Mouse (Mus musculus): Measurements from ENCODE around the gene Ahcyl1.
A peak's percentile ranks its signal among the peaks of the same experiment; 100 is the strongest.
"Not testable (repeated sequence)": the region's sequence is repeated elsewhere in the genome, so short reads cannot be mapped to it uniquely, and the experiment has no call there.

Gene Ahcyl1

GRCm38 (mm10) chr3:107695948-107696881 lies at the start of gene Ahcyl1:
Gene Ahcyl1 (minus strand): TSS chr3:107696560.
- peak; percentile 99 for DNase-seq (ENCODE audit: low read depth in 2 of 2, low spot score in 2 of 2)

- no peak for DNase-seq (ENCODE audit: low read depth in 2 of 2, low spot score in 2 of 2)
Measured at GRCm38 (mm10) chr3:107746026-107746425, 49.7 kb upstream of the Ahcyl1 start.

DNA sequence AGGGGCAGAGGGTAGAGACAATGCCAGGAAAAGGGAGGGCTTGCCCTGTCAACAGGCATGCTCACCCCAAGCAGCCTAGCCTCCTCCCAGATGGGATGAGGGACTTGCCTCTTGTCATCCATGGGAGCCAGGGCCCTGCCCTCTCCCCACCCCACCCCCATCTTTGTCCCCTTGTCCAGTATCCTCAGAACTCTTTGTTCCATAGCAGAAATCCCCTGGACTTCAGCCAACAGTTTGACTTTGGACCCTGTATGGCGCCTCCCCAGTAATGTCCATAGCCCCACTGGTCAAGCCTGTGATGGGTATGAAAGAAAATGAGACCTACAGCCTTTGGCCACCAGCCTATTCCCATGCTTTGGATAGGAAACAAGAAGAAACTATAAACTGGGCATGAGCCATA lies 47.3 kb upstream of the Ahcyl1 start:
- no peak for DNase-seq (ENCODE audit: low read depth in 2 of 2, low spot score in 2 of 2)

GRCm38 (mm10) chr3:107743107-107743506 lies 46.7 kb upstream of the Ahcyl1 start:
- DNase-seq (ENCODE audit: low read depth in 2 of 2, low spot score in 2 of 2): no peak

- DNase-seq (ENCODE audit: low read depth in 2 of 2, low spot score in 2 of 2): no peak
Measured at GRCm38 (mm10) chr3:107742071-107742710, 45.8 kb upstream of the Ahcyl1 start.

GRCm38 (mm10) chr3:107741387-107741786 lies 45.0 kb upstream of the Ahcyl1 start:
- no peak for DNase-seq (ENCODE audit: low read depth in 2 of 2, low spot score in 2 of 2)

DNA sequence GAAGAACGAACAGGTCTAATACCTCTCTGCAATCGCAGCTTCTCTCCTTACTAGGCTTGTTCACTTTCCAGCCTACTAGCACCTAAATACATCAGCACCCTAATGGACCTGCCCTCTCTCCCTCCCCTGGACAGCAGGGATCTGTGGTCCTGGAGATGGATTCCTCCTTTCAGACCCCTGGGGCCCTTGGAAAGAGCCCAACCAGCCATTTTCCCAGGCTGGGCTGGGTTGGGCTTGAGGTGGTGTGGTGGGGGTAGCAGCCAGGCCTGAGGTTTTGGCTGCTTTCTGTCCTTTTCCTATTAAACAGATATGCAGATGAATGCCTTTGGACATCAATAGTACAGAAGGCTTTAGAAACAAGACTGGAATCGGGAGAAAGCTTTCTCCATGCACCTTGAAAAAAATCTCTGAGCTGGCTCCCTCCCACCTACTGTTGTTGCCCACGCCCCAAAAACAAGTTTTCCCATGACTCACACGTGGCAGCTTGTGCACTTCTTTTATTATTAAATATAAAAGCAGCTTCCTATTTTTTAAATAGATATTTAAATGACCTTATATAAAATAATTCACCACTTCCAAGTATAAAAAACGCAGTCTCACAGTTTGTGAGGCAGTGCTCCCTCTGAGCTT lies 44.3 kb upstream of the Ahcyl1 start:
- no peak for DNase-seq (ENCODE audit: low read depth in 2 of 2, low spot score in 2 of 2)

- no peak for DNase-seq (ENCODE audit: low read depth in 2 of 2, low spot score in 2 of 2)
Measured at GRCm38 (mm10) chr3:107739966-107740365, 43.6 kb upstream of the Ahcyl1 start.

DNA sequence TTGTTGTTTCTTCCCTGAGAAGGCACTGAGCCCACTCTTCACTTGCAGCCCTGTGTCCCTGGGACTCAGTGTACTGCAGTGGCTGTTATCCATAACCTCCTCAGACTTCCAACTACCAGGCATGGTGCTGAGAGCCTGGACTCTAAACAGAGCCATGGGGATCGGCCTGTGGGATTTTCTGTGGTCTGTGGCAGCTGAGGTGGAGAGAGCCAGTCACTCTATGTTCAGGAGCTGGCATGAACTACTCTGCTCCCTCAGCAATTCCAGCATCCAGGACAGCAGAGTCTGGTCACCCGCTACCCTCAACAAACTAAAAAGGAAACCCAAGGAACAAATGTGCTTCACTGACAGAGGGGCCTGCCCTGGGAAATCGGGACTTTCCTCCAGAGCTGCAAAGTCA lies 43.1 kb upstream of the Ahcyl1 start:
- no peak for DNase-seq (ENCODE audit: low read depth in 2 of 2, low spot score in 2 of 2)

DNA sequence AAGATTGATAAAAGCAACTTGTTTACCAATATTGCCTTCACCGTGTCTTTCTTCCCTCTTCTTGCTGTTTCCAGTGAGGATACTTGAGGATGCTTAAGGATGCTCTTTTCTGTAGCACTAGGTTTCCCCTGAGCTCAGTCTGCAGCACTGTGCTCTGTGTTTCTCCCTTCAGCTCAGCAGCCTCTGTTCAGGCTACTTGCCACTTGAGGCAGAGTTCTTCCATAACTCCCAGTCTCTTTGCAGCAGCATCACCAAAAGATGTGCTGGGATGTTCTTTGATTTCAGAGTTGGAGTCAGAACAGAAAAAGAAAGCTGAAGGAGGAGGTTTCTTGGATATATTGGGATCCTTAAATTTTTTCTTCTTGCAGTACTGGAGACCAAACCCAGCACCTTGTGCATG lies 42.3 kb upstream of the Ahcyl1 start:
- DNase-seq (ENCODE audit: low read depth in 2 of 2, low spot score in 2 of 2): no peak

DNA sequence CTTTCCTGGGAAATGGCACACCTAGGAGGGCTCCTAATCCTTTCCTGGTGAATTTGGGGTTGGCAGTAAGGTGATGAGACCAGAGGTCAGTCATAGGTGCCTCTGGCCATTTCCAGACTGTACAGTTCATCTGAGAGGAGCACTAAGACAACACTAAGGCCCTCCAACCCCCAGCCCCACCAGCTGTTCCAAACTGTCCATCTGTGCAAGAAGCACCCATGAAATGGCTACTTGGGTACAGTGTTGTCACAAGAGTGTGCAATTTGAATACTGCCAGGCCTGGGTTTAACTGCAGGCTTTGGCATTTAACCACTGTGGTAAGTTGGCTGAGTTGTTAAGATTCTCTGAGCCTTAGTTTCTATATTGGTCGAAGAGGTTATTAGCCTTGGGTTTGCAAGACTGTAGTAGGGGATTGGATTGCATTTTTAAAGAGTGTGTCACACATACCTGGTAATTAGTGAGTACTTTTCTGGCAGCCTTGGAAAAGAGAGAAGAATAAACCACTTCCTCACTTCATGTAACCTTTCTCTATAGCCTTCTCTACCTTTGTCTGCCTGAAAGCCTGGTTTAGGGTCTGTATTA lies 41.3 kb upstream of the Ahcyl1 start:
- DNase-seq (ENCODE audit: low read depth in 2 of 2, low spot score in 2 of 2): no peak

DNA sequence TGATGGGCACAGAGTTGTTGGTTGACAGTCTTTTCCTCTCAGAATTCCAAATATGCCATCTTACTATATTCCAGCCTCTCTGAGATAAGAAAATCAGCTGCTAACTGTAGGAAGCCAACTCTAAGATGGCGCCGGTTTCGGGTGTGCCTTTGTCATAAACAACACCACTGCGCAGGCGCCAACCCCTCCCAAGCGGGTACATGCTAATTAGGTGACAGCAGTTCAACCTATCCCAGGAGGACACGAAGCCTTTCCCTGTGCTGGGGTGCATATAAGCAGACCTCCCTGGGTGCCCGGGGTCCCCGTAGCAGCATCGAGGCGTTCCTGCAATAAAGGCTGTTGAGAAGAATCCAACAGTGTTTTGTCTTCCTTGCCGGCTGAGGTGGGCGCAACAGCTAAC lies 39.3 kb upstream of the Ahcyl1 start:
- DNase-seq (ENCODE audit: low read depth in 2 of 2, low spot score in 2 of 2): not testable (repeated sequence)

GRCm38 (mm10) chr3:107733329-107733728 lies 37.0 kb upstream of the Ahcyl1 start:
- DNase-seq (ENCODE audit: low read depth in 2 of 2, low spot score in 2 of 2): no peak

DNA sequence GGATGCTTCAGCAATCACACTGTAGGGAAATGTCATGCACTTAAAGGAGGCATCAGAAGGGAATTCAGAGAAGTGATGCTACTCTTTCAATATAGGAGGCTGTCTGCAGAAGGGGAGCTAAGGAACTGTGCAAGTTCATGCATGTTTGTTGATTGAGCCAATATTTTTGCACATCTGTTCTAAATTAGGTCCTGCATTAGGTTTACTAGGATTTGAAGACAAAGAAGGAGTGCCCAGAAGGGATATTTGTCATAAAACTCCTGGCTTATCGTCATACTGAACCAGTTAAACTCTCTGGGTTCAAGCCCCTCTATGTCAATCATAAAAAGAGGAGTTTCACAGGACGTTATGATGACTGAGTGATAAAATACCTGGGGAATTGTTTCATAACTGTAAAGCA lies 33.9 kb upstream of the Ahcyl1 start:
- DNase-seq (ENCODE audit: low read depth in 2 of 2, low spot score in 2 of 2): no peak

DNA sequence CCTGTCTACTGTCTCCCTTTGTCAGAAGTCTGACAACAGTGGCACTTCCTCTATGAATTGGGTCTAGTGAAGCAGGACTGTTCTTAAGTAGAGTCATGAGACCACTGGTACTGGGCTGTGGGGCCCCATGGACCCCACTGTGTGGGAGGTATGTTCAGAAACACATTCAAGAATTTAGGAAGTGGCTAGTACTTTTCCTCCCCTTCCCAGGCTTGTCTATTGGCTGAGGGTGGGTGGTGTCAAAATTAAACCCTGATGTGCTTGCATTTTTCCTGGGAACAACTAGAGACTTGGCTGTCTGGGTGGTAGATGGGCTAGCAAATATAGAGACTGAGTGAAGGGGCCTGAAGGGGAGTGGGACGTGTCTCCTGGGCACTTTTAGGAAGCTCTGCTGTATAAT lies 32.1 kb upstream of the Ahcyl1 start:
- DNase-seq (ENCODE audit: low read depth in 2 of 2, low spot score in 2 of 2): no peak

DNA sequence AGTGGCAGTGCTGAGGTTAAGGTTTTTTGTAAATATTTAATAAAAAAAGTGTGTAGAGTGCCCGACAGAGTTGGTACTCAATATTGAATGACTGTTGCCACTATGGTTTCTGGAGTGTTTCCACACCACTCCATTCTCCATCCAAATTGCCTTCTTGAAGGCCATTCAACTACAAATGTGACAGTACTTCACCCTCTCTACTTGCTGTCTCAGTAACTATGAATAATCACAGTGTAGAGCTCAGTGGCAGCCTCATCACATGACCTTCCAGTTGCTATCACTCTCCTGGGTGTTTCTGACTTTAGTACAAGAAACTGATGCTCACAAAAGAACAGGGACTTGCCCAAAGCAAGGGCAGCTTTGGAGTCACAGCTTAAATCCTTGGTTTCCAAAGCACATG lies 19.6 kb upstream of the Ahcyl1 start:
- no peak for DNase-seq (ENCODE audit: low read depth in 2 of 2, low spot score in 2 of 2)

- DNase-seq (ENCODE audit: low read depth in 2 of 2, low spot score in 2 of 2): no peak
Measured at GRCm38 (mm10) chr3:107714276-107714933, 18.0 kb upstream of the Ahcyl1 start.

DNA sequence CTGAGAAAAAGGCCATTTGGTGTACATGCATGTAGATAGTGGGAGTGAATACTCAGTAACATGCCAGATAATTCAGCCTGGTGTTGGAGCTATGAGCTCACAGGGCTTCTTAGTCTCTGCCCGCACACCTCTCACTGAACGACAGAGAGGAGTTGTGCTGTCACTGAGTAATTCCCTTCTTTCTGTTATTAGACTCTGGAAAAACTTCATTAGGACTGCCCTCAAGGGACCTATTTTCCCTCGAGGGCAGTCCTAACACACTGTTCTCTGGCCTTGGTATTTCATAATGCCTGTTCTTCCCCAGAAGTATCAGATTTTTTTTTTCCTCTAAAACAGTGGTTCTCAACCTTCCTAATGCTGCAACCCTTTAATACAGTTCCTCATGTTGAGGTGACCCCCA lies 15.7 kb upstream of the Ahcyl1 start:
- no peak for DNase-seq (ENCODE audit: low read depth in 2 of 2, low spot score in 2 of 2)

DNA sequence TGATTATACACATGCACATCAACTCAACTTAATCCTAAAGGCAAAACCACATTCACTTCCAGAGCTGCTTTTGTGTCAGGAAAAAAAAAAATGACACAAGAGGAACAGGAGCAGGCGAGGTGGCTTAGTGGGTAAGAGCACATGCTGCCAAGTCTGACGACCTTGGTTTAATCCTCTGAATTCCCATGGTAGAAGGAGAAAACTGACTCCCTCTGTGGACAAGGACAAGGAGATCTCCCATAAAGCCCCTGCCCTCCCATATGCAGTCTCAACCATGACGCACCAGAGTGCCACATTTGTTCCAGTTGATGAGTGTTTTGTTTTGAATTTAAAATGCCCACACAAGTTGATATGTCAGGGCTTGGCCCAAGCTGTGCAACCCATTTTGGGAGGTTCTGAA lies 12.8 kb upstream of the Ahcyl1 start:
- no peak for DNase-seq (ENCODE audit: low read depth in 2 of 2, low spot score in 2 of 2)

DNA sequence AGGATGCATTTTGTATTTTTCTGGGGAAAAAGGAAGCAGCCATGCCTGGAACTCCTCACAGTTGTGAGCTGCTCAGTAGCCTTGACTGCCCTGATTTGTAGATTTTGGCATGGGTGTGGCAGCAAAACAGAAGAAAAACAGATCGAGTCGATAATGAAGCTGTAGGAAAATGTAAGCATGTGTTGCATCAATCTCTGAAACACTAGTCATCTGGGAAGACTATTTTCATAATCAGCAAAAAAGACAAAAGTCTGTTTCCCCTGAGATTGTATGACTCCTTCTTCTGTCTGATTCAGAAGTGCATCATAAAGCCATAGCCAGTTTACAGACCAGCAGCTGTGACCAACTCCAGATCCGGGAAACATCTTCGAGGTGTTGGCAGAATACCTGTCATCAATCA lies 10.9 kb upstream of the Ahcyl1 start:
- no peak for DNase-seq (ENCODE audit: low read depth in 2 of 2, low spot score in 2 of 2)

DNA sequence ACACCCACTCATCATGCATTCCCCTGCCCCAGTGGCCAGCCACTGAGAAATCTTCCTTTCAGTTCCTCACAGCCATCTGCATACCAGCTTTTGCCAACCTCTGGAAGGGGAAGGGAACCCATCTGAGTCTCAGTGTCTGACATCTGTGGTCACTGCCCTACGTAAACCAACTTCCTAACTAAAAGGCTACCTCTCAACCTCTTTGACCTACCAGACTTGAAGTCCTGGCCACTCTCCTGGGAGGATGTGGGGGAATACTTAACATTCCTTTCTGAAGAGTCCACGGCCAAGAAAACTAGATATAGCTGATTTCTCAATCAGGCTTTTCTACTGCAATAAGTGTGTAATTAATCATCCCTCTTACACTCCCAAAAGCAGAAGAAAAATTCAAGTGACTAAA lies 9.8 kb upstream of the Ahcyl1 start:
- DNase-seq (ENCODE audit: low read depth in 2 of 2, low spot score in 2 of 2): no peak

Measured in CD8-positive naive resting alpha-beta T cell, adult 2 months (primary cell).